Mouse (Mus musculus): ENCODE measurements around the gene Foxf2. TPM values are rescaled to one million over a fixed set of nuclear protein-coding genes. Genes with fewer than 3 reads are reported as not detected.

The Foxf2 gene
- total RNA-seq, 2 experiments from 2014 or later = 0.09 to 0.24 TPM

DNA sequence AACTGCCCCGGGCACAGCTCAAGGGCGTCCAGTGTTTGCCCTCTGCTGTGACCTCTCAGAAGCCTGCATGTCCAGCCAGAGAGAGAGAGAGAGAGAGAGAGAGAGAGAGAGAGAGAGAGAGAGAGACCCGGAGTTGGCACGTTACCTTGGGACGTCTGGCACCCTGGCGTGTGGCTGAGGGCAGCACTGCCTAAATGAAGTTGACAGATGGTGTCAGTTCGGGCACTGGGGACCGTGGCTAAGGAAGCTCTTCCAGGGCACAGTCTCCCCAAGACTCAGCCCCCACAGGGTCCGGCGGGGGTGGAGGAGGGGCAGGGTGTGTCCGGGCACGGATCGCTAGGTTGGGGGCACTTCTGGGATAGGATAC is 667 bp upstream of the Foxf2 start:
- DNase-seq (ENCODE audit: low spot score) = no peak

DNA sequence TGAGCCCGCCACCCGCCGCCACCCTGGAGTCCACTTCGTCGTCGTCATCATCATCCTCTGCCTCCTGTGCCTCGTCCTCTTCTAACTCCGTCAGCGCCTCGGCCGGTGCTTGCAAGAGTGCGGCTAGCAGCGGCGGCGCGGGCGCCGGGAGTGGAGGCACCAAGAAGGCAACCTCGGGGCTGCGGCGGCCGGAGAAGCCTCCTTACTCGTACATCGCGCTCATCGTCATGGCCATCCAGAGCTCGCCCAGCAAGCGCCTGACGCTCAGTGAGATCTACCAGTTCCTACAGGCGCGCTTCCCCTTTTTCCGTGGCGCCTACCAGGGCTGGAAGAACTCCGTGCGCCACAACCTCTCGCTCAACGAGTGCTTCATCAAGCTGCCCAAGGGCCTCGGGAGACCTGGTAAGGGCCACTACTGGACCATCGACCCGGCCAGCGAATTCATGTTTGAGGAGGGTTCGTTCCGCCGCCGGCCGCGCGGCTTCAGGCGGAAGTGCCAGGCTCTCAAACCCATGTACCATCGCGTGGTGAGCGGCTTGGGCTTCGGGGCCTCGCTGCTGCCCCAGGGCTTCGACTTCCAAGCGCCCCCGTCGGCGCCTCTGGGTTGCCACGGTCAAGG is 676 bp downstream of the Foxf2 start:
- DNase-seq (ENCODE audit: low spot score) = no peak

DNA sequence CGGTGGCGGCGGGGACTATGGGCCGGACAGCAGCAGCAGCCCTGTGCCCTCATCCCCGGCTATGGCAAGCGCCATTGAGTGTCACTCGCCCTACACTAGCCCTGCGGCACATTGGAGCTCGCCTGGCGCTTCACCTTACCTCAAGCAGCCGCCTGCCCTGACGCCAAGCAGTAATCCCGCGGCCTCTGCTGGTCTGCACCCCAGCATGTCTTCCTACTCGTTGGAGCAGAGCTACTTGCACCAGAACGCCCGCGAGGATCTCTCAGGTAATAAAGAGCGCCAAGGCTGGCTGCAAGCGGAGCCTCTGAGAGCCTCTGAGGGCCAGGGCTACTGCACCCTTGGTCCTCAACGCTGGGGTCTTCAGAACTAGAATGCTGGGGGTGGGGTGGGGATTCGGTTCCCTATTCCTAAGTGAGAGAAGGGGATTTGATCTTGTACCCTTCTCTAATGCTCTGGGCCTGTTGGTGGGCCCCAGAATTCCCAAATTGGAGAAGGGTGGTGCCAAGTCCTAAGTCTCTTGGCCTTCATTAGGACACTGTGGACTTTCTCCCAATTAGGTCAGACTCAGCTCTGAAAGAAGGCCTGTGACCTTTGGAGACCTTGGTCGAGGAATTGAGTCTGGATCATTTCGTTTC is 1.5 kb downstream of the Foxf2 start:
- no peak for DNase-seq (ENCODE audit: low spot score)

DNA sequence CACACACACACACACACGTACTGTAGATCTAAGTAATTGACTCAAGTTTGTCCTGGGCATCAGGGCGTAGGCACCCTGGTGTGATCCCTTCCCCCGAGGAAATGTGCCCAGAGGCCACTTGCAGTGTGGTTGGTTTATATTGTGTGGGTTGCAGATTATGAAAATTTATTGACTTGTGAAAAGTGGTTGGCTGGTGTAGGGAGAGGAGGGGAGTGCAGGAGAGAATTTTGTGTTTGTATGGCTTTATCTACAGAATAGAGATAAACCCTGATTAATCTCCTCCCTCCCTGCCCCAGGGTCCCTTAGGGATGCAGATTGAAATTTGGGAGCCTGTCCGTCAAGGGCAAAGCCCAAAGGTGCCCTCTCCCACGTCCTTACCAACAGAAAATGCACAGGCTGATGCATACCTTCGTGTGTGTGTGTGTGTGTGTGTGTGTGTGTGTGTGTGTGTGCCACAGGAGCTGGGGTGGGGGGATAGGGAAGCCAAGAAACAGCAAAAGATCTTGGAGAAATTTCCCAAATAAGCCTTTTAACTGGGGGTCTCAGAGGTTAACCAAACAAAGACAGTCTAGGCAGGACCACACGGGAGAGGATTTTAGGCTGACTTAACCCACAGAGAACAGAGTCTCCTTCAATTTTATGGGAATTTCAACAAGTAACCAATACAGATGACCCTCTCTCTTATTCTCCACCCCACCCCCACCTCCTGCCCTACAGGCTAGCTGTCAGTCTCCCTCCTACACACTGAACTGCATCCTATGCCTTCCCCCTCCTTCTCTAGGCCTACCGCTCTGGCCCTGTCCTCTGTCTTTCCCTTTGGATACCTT is 2.5 kb downstream of the Foxf2 start:
- no peak for DNase-seq (ENCODE audit: low spot score)

DNA sequence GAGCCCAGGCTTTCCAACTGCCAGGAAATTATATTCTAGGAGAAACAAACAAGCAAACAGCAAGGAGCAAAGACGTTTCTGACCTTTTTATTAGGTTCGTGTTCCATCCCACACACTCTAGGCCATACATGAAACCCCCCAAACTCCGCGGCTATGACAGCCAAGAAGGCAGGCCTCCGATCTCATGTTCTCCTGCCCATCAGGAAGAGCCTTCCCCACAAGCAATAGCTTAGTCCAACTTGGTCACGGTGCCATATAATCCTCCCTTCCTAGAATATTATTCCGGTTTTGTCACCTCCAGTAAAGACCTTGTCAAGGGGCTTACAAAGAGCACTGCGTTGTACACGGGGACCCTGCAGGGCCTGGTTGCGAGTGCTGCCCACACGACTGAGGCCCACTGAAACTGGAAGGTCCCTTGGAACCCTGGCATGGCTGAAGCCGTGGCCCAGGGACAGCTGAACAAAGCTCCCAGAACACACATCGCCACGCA is 3.1 kb downstream of the Foxf2 start:
- DNase-seq (ENCODE audit: low spot score) = no peak

DNA sequence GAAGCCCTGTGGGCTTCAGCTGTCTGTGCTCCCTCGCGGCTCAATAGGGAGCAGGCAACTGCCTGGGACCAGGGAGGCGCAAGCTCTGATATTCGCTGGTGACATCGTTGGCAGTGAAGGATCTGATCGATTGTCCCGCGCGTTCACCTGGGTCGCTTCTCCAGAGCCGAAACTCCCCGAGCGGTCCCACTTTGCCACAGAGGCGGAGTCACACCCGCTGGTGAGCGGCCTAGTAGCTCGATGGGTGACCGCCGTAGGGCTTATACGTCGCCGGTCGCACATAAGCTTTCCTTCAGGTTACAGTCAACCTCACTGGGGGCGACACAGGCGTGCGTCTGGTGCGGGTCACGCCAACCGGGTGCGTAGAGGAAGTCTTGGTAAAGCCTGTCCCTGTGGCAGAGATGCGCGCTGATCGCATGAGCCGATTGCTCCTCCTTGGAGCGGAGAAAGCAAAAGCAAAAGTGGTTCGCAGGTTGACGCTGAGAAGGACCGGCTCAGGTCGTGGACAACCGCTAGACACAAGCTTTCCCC is 3.8 kb downstream of the Foxf2 start:
- no peak for DNase-seq (ENCODE audit: low spot score)

DNA sequence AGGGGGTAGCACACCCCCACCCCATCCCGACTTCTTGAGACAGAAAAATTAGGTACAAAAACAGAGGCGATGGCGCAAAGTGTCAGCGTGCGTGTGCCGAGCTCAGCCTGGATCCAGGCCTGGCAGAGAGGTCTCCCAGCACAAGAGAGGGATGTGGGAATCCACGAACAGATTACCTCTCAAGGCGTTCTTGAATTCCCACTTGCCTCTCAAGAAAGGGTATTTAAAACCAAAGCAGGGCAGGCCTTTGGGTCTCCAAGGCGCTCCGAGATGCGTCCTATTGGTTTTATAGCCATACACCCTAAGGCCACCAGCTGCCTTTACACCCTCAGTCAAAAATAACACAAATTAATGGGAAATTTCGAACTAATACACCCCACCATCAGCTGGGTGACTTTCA is 4.4 kb downstream of the Foxf2 start:
- DNase-seq (ENCODE audit: low spot score) = no peak

DNA sequence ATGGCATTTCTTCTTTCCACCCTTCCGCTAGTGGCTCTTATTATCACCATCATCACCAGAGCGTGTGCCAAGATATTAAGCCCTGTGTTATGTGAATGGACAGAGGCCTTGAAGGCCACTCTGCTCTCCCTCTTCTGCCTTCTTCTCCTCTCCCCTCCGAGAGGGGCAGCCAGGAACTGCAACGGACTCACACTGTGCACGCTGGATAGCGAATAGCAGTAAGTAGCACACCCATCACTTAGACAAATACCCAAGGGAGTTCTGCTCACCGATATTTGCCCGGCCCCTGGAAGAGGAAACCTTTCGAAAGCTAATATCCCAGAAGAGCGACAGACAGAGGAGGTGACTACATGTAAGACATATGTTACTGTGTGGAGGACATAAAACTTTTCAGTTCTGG is 4.9 kb downstream of the Foxf2 start:
- DNase-seq (ENCODE audit: low spot score) = no peak

DNA sequence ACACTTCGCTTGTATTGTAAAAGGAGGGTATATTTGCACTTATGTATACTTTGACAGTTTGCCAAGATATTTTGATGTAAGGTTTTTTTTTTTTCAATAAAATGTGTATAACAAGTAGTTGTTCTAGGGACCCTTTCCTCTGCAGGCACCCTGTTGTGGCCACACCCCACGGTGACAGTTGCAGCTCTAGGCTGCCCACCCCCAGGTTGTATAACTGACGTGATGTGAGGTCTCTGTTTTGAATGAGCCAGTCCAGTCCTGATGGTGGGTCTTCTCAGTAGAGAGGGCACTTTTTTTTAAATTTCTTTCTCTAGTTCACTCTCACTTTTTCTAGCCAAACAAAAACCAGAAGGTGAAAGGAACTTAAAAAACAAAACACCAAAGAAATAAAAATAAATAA is 5.7 kb downstream of the Foxf2 start:
- DNase-seq (ENCODE audit: low spot score) = no peak

DNA sequence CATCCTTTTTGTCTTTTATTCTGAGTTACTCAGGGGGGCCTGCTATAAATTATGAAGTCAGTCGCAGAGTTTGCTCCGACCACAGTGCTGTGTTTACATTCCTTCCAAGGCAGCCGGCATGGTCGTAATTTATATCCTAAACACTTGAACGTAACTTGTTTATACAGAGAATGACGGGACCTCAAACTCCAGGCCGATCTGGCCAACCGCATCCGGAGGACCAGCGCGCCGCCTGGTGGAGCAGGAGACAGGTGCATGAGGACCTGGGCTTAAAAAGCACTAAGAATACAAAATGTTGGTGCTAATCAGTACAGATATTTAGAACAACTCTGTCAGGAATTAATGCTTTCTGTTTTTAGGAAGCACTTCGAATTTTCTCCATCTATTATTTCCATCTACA is 6.8 kb downstream of the Foxf2 start:
- DNase-seq (ENCODE audit: low spot score) = peak; percentile 63

DNA sequence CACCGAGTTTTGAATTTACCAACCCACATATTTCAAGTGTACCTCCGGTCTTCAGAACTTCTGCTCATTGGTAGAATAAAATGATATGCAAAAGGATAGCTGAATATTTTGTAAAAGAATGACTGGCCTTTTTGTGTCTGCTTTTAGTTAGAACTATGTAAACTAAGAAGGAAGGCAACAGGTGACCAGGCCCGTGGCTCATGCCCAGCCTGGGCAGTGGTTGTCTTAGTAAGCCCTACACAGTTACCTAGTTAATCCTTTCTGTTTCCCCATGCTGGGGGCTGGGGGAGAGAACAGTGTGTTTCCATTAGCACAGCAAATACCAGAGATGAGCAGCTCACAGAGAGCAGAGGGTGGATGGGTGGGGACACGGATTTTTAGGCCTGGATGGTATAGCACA is 7.6 kb downstream of the Foxf2 start:
- no peak for DNase-seq (ENCODE audit: low spot score)

DNA sequence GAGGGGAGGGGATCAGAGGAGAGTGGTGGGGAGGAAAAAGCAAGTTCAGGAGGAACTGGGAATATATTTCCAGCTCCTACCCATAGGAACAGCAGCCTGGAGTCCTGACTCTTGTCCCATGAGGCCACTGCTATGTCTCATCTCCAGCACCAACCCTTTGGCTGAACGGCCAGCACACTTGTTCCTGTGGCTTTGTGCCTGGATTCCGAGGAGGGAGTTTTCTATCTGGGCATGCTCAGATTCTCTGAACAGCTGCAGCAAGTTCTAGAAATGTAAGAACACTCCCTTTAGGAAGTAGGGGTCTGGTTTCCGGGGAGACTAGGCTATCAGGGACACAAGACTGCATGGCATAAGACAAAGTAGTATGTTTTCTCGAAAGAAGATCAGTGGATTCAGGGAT is 9.9 kb downstream of the Foxf2 start:
- DNase-seq (ENCODE audit: low spot score) = no peak

DNA sequence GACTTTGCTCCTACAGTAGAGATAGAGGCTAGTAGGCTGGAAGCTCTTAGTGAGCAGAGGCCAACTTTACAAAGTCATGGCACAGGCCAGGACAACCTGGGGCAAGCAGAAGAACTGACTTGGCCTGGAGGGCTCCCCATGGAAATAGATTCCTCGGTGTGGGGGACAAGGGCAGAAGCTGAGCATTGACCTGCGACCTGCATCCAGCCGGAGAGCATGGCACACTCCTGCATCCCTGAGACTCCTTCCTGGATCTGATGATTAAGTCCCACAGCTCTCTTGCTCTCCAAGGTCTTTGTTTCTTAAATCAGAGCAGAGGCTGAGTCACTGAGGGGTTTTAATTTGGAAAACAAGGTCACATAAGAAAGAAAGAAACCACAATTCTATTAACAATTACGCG is 15.9 kb downstream of the Foxf2 start:
- DNase-seq (ENCODE audit: low spot score) = no peak

DNA sequence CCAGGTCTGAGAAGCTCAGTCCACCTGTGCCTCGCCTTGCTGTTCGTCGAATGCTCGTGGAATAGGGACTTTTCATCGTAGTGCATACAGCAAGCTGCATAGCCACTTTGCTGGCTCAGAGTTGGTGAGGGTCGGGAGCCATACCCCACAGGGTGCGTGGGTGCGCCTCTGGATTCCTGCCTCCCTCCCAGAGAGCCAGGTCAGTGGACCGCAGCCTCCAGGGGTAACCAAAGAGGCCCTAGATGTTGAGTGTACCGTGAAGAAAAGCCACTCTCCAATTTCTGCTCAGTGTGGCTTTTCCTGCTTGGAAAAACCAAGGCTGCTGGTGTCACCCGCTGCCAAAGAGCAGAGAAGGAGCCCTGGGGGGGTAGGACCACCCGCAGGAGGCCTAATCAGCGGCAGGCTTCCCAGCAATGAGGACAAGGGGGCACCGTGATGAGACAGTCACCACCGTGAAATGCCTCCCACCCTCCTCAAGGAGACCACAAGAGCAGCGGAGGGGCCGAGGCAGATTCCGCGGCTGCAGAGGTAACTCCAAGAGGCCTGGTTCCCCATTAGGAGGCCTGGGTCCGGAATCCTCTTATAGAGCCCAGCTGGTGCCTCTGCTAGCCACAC is 26.6 kb downstream of the Foxf2 start:
- DNase-seq (ENCODE audit: low spot score) = no peak

DNA sequence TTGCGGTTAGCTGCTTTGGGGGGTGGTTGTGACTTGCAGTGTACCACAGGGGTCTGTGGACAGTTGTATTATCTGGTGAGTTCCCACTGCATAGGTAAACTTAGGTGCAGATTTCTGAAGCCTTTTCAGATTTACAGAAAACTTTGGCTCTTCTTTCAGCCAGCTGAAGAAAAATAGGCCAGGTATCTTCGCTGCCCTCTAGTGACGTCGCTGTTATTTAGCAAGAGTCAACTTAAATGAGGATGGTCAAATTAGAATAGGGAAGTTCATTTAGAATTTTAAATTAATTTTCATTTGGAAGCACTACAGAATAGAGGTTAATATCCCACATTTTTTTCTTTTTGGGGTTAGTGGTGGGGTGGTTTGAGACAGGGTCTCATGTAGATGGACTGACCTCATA is 30.6 kb downstream of the Foxf2 start:
- no peak for DNase-seq (ENCODE audit: low spot score)

DNA sequence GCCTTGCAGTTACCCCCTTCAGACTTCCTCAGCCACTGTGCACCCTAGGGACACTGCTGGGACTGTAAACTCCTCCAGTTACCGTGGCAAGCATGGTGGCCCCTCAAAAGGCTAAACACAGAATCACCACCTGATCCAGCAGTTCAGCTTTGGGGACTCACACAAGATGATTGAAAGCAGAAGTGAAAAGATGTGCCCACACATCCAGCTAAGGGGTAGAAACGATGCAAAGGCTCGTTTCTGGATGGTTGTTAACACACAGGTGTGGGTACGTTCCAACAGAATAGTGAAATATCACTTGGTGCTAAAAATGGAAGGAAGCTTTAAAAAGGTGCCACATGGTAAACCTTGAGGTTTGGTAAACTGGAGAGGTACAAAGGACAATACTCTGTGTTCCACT is 32.6 kb downstream of the Foxf2 start:
- DNase-seq (ENCODE audit: low spot score) = no peak

DNA sequence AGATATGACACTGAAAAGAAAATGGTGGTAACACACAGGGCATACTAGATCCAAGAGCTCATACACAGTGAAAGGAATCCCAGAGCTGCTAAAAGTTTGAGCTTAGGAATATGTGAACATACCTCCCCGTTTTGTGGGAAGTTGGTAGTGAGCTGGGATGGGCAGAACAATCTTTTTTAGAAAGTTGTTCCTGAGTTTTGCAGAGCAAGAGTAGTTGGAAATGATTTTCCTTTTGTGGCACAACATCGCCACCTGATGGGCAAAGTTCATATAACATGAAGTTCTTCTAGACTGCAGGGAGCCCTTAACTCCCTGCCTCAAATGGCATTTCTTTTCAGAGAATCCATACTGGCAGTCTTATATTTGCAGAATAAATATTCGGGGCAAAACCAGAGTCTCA is 33.3 kb downstream of the Foxf2 start:
- peak; percentile 53 for DNase-seq (ENCODE audit: low spot score)

DNA sequence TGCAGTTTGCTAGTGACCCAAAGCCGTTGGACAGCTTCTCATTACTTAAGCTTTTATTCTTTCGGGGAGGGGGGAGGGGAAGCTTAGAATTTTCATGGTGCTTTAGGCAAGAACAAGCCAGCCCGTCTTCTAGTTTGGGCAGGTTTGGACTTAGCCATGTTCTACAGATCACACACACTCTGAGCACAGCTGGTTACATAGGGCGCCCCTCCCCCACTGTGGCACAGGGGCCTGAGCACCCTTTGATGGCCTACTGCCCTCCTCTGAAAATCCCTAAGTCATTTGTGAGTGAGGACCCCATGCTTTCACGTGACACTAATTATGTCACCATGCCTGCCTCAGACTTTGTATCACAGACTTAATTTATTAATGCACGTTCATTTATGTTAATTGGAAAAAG is 35.6 kb downstream of the Foxf2 start:
- DNase-seq (ENCODE audit: low spot score) = no peak

DNA sequence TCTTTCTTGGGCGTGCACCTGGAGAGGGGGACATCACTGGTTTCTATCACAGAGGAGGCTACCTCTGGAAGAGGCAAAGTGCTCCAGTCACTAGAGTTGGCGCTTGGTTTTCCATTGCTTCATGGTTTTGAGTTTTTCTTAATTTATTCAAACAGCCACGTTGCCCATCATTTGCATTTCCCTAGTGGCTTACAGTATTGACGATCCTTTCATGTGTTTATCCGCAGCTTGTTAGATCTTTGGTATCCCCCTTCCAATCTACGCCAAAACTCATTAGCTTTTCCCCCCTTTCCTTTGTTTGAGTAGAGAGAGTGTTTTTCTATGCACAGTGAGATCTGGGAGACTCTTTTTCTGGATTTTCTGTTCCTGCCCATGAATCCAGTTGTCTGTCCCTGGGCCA is 39.8 kb downstream of the Foxf2 start:
- DNase-seq (ENCODE audit: low spot score) = no peak

DNA sequence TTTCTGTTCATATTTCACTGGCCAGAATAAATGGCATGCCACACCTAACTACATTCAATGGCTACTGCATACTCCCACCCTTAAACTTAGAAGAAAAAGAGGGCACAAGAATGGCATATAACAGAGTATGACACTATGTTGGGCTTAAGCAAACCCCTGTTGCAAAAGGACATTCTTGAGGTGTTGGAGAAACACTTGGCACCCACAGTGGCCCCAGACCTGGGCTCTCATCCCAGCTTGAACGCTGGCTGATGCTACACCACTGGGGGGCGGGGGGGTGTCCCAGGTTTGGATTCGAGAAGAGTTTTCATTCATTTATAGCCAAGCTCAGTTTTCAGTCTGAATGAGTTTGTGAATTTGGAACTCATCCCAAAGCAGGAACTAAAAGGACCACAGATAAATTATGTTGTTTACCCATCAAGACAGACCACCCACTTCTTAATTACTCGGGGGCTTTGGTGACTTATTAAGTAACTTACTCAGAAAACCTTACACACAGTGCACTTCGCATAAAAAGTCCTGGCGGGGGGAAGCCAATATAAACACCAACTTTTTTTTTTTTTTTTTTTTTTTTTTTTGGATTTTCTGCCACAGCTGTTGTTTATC is 42.4 kb downstream of the Foxf2 start:
- no peak for DNase-seq (ENCODE audit: low spot score)

DNA sequence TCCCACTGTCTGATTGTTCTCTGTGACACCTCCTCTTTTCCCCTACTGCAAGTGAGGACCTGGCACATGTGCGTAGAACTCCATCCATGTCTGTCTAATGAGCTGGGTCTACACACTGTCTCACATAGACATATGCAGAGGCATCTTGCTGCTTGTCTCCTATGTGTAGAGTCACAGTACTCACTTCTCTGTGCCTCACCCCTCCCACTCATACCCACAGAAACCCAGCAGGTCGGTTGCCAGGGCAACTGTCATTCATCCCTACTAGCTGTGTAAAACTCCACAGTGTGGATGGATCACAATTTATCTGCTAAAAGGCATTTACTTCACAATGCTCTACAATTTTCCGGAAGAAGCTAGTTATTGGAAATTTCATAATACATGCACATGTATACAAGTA is 46.5 kb downstream of the Foxf2 start:
- DNase-seq (ENCODE audit: low spot score) = no peak
